Mouse (Mus musculus): ENCODE results near the gene Acer1. TPM values are rescaled to one million over a fixed set of nuclear protein-coding genes. Genes with fewer than 3 reads are reported as not detected.
A peak's percentile ranks its signal among the peaks of the same experiment; 100 is the strongest.

Gene Acer1
- polyA plus RNA-seq, 1 experiment: not detected

- Histone ChIP-seq H3K4me3 (ENCODE audit: insufficient read depth, poor library complexity, severe bottlenecking) (no peak overlapping the region), H3K36me3 (ENCODE audit: control insufficient read depth, insufficient read depth) (peaks cover 21% of the 10 kb centered on the region), H3K27me3 (ENCODE audit: control insufficient read depth, insufficient read depth, insufficient read length) (no peaks in the 10 kb centered on the region), H3K79me3 (ENCODE audit: low read depth) (peaks cover 14% of the 10 kb centered on the region), H3ac (ENCODE audit: control insufficient read depth, insufficient read length, low read depth) (no peak overlapping the region), H3K79me2 (ENCODE audit: control insufficient read depth, insufficient read depth) (peaks cover 25% of the 10 kb centered on the region)
- TF ChIP-seq CEBPB (IDR thresholded peaks at IDR 0.05; ENCODE audit: low read depth) (no peak), MAX (IDR thresholded peaks at IDR 0.05) (no peak), CTCF (IDR thresholded peaks at IDR 0.05; ENCODE audit: control insufficient read depth, insufficient read depth, insufficient read length) (no peak), MYOG (IDR thresholded peaks at IDR 0.05; ENCODE audit: control insufficient read depth, extremely low read depth, insufficient read length) (no peak), MYOD1 (IDR thresholded peaks at IDR 0.05; ENCODE audit: control insufficient read depth, insufficient read length, low read depth) (no peak), USF1 (IDR thresholded peaks at IDR 0.05; ENCODE audit: low read depth) (no peak), FOSL1 (IDR thresholded peaks at IDR 0.05; ENCODE audit: insufficient read depth, low read length, poor library complexity, severe bottlenecking) (no peak)
Measured at GRCm38 (mm10) chr17:57012245-57012795, 30.4 kb upstream of the Acer1 start.

GRCm38 (mm10) chr17:57011236-57012141 lies 29.6 kb upstream of the Acer1 start, which contains the start of the genes Gtf2f1 and Gm17949:
Gene Gtf2f1 (minus strand): TSS chr17:57011288.
Gene Gm17949 (plus strand): TSS chr17:57011469.
- H3K79me3 ChIP-seq (ENCODE audit: low read depth): peaks cover 14% of the 10 kb centered on the region
- H3K27me3 ChIP-seq (ENCODE audit: control insufficient read depth, insufficient read depth, insufficient read length): no peaks in the 10 kb centered on the region
- H3K4me3 ChIP-seq (ENCODE audit: insufficient read depth, poor library complexity, severe bottlenecking): peak within 1 kb of the TSS; percentile 89
- TF ChIP-seq CEBPB (IDR thresholded peaks at IDR 0.05; ENCODE audit: low read depth): peak; percentile 95
- TF ChIP-seq MYOD1 (IDR thresholded peaks at IDR 0.05; ENCODE audit: control insufficient read depth, insufficient read length, low read depth): no peak
- TF ChIP-seq MAX (IDR thresholded peaks at IDR 0.05): peak; percentile 78
- TF ChIP-seq FOSL1 (IDR thresholded peaks at IDR 0.05; ENCODE audit: insufficient read depth, low read length, poor library complexity, severe bottlenecking): no peak
- TF ChIP-seq USF1 (IDR thresholded peaks at IDR 0.05; ENCODE audit: low read depth): peak; percentile 100
- TF ChIP-seq CTCF (IDR thresholded peaks at IDR 0.05; ENCODE audit: control insufficient read depth, insufficient read depth, insufficient read length): no peak
- TF ChIP-seq MYOG (IDR thresholded peaks at IDR 0.05; ENCODE audit: control insufficient read depth, extremely low read depth, insufficient read length): no peak
- peak within 1 kb of the TSS; percentile 93 for H3ac ChIP-seq (ENCODE audit: control insufficient read depth, insufficient read length, low read depth)
- peaks cover 29% of the 10 kb centered on the region for H3K36me3 ChIP-seq (ENCODE audit: control insufficient read depth, insufficient read depth)
- H3K79me2 ChIP-seq (ENCODE audit: control insufficient read depth, insufficient read depth): peaks cover 25% of the 10 kb centered on the region

GRCm38 (mm10) chr17:57010911-57011235 lies 28.9 kb upstream of the Acer1 start:
- Histone ChIP-seq H3K4me3 (ENCODE audit: insufficient read depth, poor library complexity, severe bottlenecking) (peak overlapping the region; percentile 89), H3K36me3 (ENCODE audit: control insufficient read depth, insufficient read depth) (peaks cover 35% of the 10 kb centered on the region), H3K27me3 (ENCODE audit: control insufficient read depth, insufficient read depth, insufficient read length) (no peaks in the 10 kb centered on the region), H3K79me2 (ENCODE audit: control insufficient read depth, insufficient read depth) (peaks cover 25% of the 10 kb centered on the region), H3K79me3 (ENCODE audit: low read depth) (peaks cover 14% of the 10 kb centered on the region), H3ac (ENCODE audit: control insufficient read depth, insufficient read length, low read depth) (peak overlapping the region; percentile 93)
- TF ChIP-seq MYOD1 (IDR thresholded peaks at IDR 0.05; ENCODE audit: control insufficient read depth, insufficient read length, low read depth): no peak

GRCm38 (mm10) chr17:57007137-57007905 lies 25.4 kb upstream of the Acer1 start:
- peaks cover 14% of the 10 kb centered on the region for H3K79me3 ChIP-seq (ENCODE audit: low read depth)
- H3ac ChIP-seq (ENCODE audit: control insufficient read depth, insufficient read length, low read depth): no peak overlapping the region
- peaks cover 25% of the 10 kb centered on the region for H3K79me2 ChIP-seq (ENCODE audit: control insufficient read depth, insufficient read depth)
- H3K4me3 ChIP-seq (ENCODE audit: insufficient read depth, poor library complexity, severe bottlenecking): no peak overlapping the region
- TF ChIP-seq USF1 (IDR thresholded peaks at IDR 0.05; ENCODE audit: low read depth) (no peak), CTCF (IDR thresholded peaks at IDR 0.05; ENCODE audit: control insufficient read depth, insufficient read depth, insufficient read length) (peak; percentile 7), MYOG (IDR thresholded peaks at IDR 0.05; ENCODE audit: control insufficient read depth, extremely low read depth, insufficient read length) (no peak), MAX (IDR thresholded peaks at IDR 0.05) (no peak), FOSL1 (IDR thresholded peaks at IDR 0.05; ENCODE audit: insufficient read depth, low read length, poor library complexity, severe bottlenecking) (no peak), CEBPB (IDR thresholded peaks at IDR 0.05; ENCODE audit: low read depth) (no peak), MYOD1 (IDR thresholded peaks at IDR 0.05; ENCODE audit: control insufficient read depth, insufficient read length, low read depth) (no peak)
- no peaks in the 10 kb centered on the region for H3K27me3 ChIP-seq (ENCODE audit: control insufficient read depth, insufficient read depth, insufficient read length)
- H3K36me3 ChIP-seq (ENCODE audit: control insufficient read depth, insufficient read depth): peaks cover 61% of the 10 kb centered on the region

- Histone ChIP-seq H3K4me3 (ENCODE audit: insufficient read depth, poor library complexity, severe bottlenecking) (no peak overlapping the region), H3K27me3 (ENCODE audit: control insufficient read depth, insufficient read depth, insufficient read length) (no peaks in the 10 kb centered on the region), H3K79me3 (ENCODE audit: low read depth) (peaks cover 2% of the 10 kb centered on the region), H3K79me2 (ENCODE audit: control insufficient read depth, insufficient read depth) (peaks cover 4% of the 10 kb centered on the region), H3K36me3 (ENCODE audit: control insufficient read depth, insufficient read depth) (peaks cover 57% of the 10 kb centered on the region), H3ac (ENCODE audit: control insufficient read depth, insufficient read length, low read depth) (no peak overlapping the region)
- no peak for TF ChIP-seq USF1 (IDR thresholded peaks at IDR 0.05; ENCODE audit: low read depth)
- TF ChIP-seq CEBPB (IDR thresholded peaks at IDR 0.05; ENCODE audit: low read depth): no peak
- no peak for TF ChIP-seq CTCF (IDR thresholded peaks at IDR 0.05; ENCODE audit: control insufficient read depth, insufficient read depth, insufficient read length)
- no peak for TF ChIP-seq MYOG (IDR thresholded peaks at IDR 0.05; ENCODE audit: control insufficient read depth, extremely low read depth, insufficient read length)
- TF ChIP-seq MAX (IDR thresholded peaks at IDR 0.05): no peak
- TF ChIP-seq MYOD1 (IDR thresholded peaks at IDR 0.05; ENCODE audit: control insufficient read depth, insufficient read length, low read depth): no peak
- TF ChIP-seq FOSL1 (IDR thresholded peaks at IDR 0.05; ENCODE audit: insufficient read depth, low read length, poor library complexity, severe bottlenecking): no peak
Measured at GRCm38 (mm10) chr17:57003994-57004393, 22.1 kb upstream of the Acer1 start.

Measured in C2C12 (cell line).